Mouse (Mus musculus) lung, embryonic 15.5 days (tissue): ENCODE measurements at regions not wholly inside any gene's neighbourhood (a gene's known extent, or its start where the extent isn't known, plus 50 kb on each side); places are given as distances from the start of the nearest gene placed in this dataset.

Experiments
- ATAC-seq: fragments of 200-750 bp; cut with Nextera tagmentation; 2 replicates; pipeline ENCODE4 v1.8.0; 2017; ENCODE audit warnings: moderate number of reproducible peaks, borderline replicate concordance; ENCODE audit not compliant: low FRiP score, low TSS enrichment; ENCODE audit errors: extremely low read depth
- H3K27ac ChIP-seq: fragments of 300-500 bp; sonication (generic); 2 replicates; pipeline ENCODE4 v1.5.1; 2015; ENCODE audit warnings: moderate library complexity, mild to moderate bottlenecking, inconsistent platforms
- H3K27me3 ChIP-seq: fragments of 300-500 bp; sonication (generic); 2 replicates; pipeline ENCODE4 v1.6.1; 2015; ENCODE audit warnings: inconsistent platforms
- H3K36me3 ChIP-seq: fragments of 300-500 bp; sonication (generic); 2 replicates; pipeline ENCODE4 v1.6.1; 2015; ENCODE audit warnings: inconsistent platforms
- H3K4me1 ChIP-seq: fragments of 300-500 bp; sonication (generic); 2 replicates; pipeline ENCODE4 v1.6.1; 2015; ENCODE audit warnings: inconsistent platforms
- H3K4me2 ChIP-seq: fragments of 300-500 bp; sonication (generic); 2 replicates; pipeline ENCODE4 v1.6.1; 2015; ENCODE audit warnings: inconsistent platforms, mild to moderate bottlenecking, moderate library complexity
- H3K4me3 ChIP-seq: fragments of 300-500 bp; sonication (generic); 2 replicates; pipeline ENCODE4 v1.5.1; 2015; ENCODE audit warnings: mild to moderate bottlenecking, inconsistent platforms
- H3K9ac ChIP-seq: fragments of 300-500 bp; sonication (generic); 2 replicates; pipeline ENCODE4 v1.6.1; 2015; ENCODE audit warnings: inconsistent platforms
- H3K9me3 ChIP-seq: fragments of 300-500 bp; sonication (generic); 2 replicates; pipeline ENCODE4 v1.6.1; 2016; ENCODE audit warnings: inconsistent platforms
- WGBS: fragments of 180-500 bp; shearing (Covaris S2); methylation state at CpG from one replicate; pipeline ENCODE4 v1.1.7; 2015; 5-methylcytosine and 5-hydroxymethylcytosine counted together

- H3K36me3 ChIP-seq, result no peaks in the 10 kb centered on the region
- no peak overlapping the region for H3K9ac ChIP-seq
- H3K27me3 ChIP-seq, result no peaks in the 10 kb centered on the region
- no peak overlapping the region for H3K4me3 ChIP-seq
- no peak for ATAC-seq
- H3K27ac ChIP-seq, result no peak overlapping the region
- no peaks in the 10 kb centered on the region for H3K4me1 ChIP-seq
- 79% methylated on average over 7 of the region's 7 CpGs for WGBS
- no peaks in the 10 kb centered on the region for H3K9me3 ChIP-seq
- no peak overlapping the region for H3K4me2 ChIP-seq
Observed at GRCm38 (mm10) chr6:67186537-67187274, 51.3 kb upstream of the Serbp1 start.

DNA sequence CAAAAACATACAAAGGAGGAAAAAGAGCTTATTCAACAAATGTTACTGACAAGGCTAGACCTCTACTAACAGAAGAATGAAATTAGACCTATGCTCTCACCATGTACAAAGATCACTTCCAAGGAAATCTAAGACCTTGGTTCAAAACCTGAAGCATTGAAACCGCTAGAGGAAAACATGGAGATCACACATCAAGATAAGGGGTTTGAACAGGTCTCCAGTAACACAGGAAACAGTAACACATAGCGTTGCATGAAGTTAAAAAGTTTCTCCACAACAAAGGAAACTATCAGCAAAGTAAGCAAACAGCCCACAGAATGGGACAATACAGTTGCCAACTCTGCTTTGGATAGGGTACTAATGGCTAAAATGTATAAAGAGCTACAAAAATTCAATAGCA, 53.3 kb upstream of the Serbp1 start:
- H3K4me1 ChIP-seq, result no peaks in the 10 kb centered on the region
- no peak overlapping the region for H3K27ac ChIP-seq
- H3K9me3 ChIP-seq, result no peaks in the 10 kb centered on the region
- no peaks in the 10 kb centered on the region for H3K36me3 ChIP-seq
- no peak overlapping the region for H3K9ac ChIP-seq
- WGBS, result 60% methylated on average over 2 of the region's 2 CpGs
- H3K4me3 ChIP-seq, result no peak overlapping the region
- H3K4me2 ChIP-seq, result no peak overlapping the region
- ATAC-seq, result no peak
- no peaks in the 10 kb centered on the region for H3K27me3 ChIP-seq

DNA sequence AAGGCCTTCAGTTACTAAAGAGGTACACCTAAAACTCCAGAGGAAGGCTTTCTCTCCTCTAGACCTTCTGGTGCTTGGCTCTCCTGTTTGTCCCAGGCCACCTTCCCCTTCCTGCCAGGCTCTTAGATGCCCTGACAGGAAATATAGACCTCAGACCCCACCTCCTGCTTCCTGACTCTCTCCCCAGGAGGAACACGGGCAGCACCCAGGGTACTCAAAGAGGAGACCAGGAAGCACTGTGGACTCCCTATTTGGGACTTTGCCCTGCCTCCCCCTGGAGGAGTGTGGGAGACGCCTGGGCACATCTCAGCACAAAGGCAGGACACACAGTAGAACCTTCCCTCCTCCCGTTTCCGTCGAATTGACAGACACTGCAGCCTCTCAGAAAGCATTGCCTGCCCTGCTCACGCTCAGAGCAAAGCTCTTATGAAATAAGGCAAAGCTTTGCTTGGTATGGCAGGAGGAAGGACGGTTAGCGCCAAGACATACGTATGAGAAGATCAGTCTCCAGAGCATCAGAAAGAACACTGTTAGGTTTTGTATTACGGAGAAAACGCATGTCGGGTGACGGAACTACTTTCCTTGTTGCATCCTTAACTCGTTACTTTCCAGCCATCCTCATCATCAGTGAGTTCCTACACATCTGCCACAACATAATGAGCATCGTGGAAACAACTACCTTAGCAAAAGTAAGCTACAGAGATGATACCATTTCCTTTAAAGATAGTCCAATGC, 54.3 kb upstream of the Serbp1 start:
- Histone ChIP-seq H3K27ac (no peak overlapping the region), H3K36me3 (no peaks in the 10 kb centered on the region), H3K9me3 (no peaks in the 10 kb centered on the region), H3K9ac (no peak overlapping the region), H3K4me2 (no peak overlapping the region), H3K4me3 (no peak overlapping the region), H3K4me1 (no peaks in the 10 kb centered on the region), H3K27me3 (no peaks in the 10 kb centered on the region)
- no peak for ATAC-seq
- 78% methylated on average over 15 of the region's 15 CpGs for WGBS

GRCm38 (mm10) chr6:67182453-67182852, 55.5 kb upstream of the Serbp1 start:
- Histone ChIP-seq H3K4me1 (peaks cover 4% of the 10 kb centered on the region; the same call in 1 of the 2 replicates), H3K4me2 (no peak overlapping the region), H3K36me3 (no peaks in the 10 kb centered on the region), H3K27ac (no peak overlapping the region), H3K9me3 (no peaks in the 10 kb centered on the region), H3K4me3 (no peak overlapping the region), H3K9ac (no peak overlapping the region), H3K27me3 (no peaks in the 10 kb centered on the region)
- no peak for ATAC-seq
- 75% methylated on average over 2 of the region's 2 CpGs for WGBS

DNA sequence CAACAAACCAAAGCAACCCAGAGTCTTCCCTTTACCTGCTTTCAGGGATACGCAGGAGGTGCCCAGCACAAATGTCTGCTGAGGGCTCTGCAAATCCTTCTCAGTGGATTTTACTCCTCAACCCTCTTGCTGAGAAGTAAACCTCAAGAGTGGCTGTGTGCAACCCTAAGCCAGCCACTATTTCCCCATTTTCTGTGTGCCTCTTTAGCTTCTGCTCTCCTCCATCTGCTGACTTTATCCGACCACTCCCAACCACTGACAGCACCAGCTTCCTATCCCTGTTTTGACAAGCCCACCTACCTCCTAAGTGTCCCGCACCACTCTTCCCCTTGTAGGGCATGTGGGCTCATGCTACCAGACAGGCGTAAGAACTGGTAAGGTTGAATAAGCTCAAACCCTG, 56.5 kb upstream of the Serbp1 start:
- no peak overlapping the region for H3K9ac ChIP-seq
- H3K4me2 ChIP-seq, result no peak overlapping the region
- H3K4me3 ChIP-seq, result no peak overlapping the region
- H3K27me3 ChIP-seq, result no peaks in the 10 kb centered on the region
- H3K9me3 ChIP-seq, result no peaks in the 10 kb centered on the region
- no peak overlapping the region for H3K27ac ChIP-seq
- no peak for ATAC-seq
- WGBS, result 84% methylated on average over 4 of the region's 4 CpGs
- peaks cover 4% of the 10 kb centered on the region; the same call in 1 of the 2 replicates for H3K4me1 ChIP-seq
- no peaks in the 10 kb centered on the region for H3K36me3 ChIP-seq

DNA sequence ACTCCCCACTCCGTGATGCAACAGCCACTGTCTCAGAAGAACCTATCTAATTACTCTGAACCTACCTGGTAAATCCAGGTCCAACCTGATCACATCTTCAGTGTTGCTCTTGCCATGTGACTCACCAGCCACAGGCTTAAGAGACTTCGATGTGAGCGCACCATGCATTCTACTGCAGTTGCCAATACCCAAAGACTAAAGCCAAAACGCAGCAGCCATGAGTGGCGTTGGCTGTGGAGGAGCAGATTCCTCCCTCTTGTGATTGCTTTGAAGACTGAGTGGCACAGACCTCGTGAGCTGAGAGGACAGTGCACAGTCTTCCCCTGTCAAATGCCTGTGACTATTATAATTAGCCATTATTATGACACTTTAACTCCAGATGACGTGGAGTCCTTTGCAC, 58.6 kb upstream of the Serbp1 start:
- no peak for ATAC-seq
- 75% methylated on average over 7 of the region's 7 CpGs for WGBS
- H3K27me3 ChIP-seq, result no peaks in the 10 kb centered on the region
- H3K9ac ChIP-seq, result no peak overlapping the region
- H3K4me3 ChIP-seq, result no peak overlapping the region
- H3K9me3 ChIP-seq, result no peaks in the 10 kb centered on the region
- H3K4me1 ChIP-seq, result peaks cover 4% of the 10 kb centered on the region; the same call in 1 of the 2 replicates
- no peak overlapping the region for H3K4me2 ChIP-seq
- H3K36me3 ChIP-seq, result no peaks in the 10 kb centered on the region
- H3K27ac ChIP-seq, result no peak overlapping the region

GRCm38 (mm10) chr6:67178531-67178930, 59.4 kb upstream of the Serbp1 start:
- Histone ChIP-seq H3K27ac (no peak overlapping the region), H3K4me3 (no peak overlapping the region)
- ATAC-seq, result no peak

GRCm38 (mm10) chr6:67178101-67178500, 59.9 kb upstream of the Serbp1 start:
- Histone ChIP-seq H3K4me2 (no peak overlapping the region), H3K27me3 (no peaks in the 10 kb centered on the region), H3K9me3 (no peaks in the 10 kb centered on the region), H3K4me3 (no peak overlapping the region), H3K27ac (no peak overlapping the region), H3K4me1 (peaks cover 4% of the 10 kb centered on the region; the same call in 1 of the 2 replicates), H3K36me3 (no peaks in the 10 kb centered on the region), H3K9ac (no peak overlapping the region)
- ATAC-seq, result no peak
- WGBS, result 6% methylated on average over 1 of the region's 1 CpGs

More at GRCm38 (mm10) chr6:67178531-67178930, 59.4 kb upstream of the Serbp1 start:
- Histone ChIP-seq H3K4me2 (no peak overlapping the region), H3K4me1 (peaks cover 4% of the 10 kb centered on the region; the same call in 1 of the 2 replicates), H3K36me3 (no peaks in the 10 kb centered on the region), H3K9me3 (no peaks in the 10 kb centered on the region), H3K9ac (no peak overlapping the region), H3K27me3 (no peaks in the 10 kb centered on the region)
- WGBS, result 75% methylated on average over 4 of the region's 4 CpGs

GRCm38 (mm10) chr6:67170674-67170946, 67.4 kb upstream of the Serbp1 start:
- H3K27me3 ChIP-seq, result no peaks in the 10 kb centered on the region
- peak overlapping the region; percentile 28 for H3K4me3 ChIP-seq
- peak overlapping the region; percentile 64; the same call in 1 of the 2 replicates for H3K27ac ChIP-seq
- H3K9me3 ChIP-seq, result no peaks in the 10 kb centered on the region
- ATAC-seq, result 0 out of 2 replicates have a peak, but pooled peaks have one; percentile 51
- no peaks in the 10 kb centered on the region for H3K36me3 ChIP-seq
- 80% methylated on average over 5 of the region's 5 CpGs for WGBS
- H3K4me2 ChIP-seq, result peak overlapping the region; percentile 38
- H3K4me1 ChIP-seq, result peaks cover 9% of the 10 kb centered on the region
- H3K9ac ChIP-seq, result no peak overlapping the region

GRCm38 (mm10) chr6:67169873-67170673, 67.9 kb upstream of the Serbp1 start:
- H3K4me3 ChIP-seq, result peak overlapping the region; percentile 28
- H3K36me3 ChIP-seq, result no peaks in the 10 kb centered on the region
- ATAC-seq, result peak; percentile 80; the same call in 1 of the 2 replicates
- no peak overlapping the region for H3K9ac ChIP-seq
- H3K4me2 ChIP-seq, result peak overlapping the region; percentile 38
- 34% methylated on average over 13 of the region's 13 CpGs for WGBS
- no peaks in the 10 kb centered on the region for H3K9me3 ChIP-seq
- H3K4me1 ChIP-seq, result peaks cover 9% of the 10 kb centered on the region
- no peaks in the 10 kb centered on the region for H3K27me3 ChIP-seq
- H3K27ac ChIP-seq, result peak overlapping the region; percentile 64; the same call in 1 of the 2 replicates

GRCm38 (mm10) chr6:67168803-67169202, 69.2 kb upstream of the Serbp1 start:
- Histone ChIP-seq H3K4me2 (peak overlapping the region; percentile 65), H3K4me1 (peaks cover 9% of the 10 kb centered on the region), H3K9me3 (no peaks in the 10 kb centered on the region), H3K9ac (peak overlapping the region; percentile 31), H3K27me3 (no peaks in the 10 kb centered on the region), H3K36me3 (no peaks in the 10 kb centered on the region), H3K4me3 (peak overlapping the region; percentile 45), H3K27ac (no peak overlapping the region)
- ATAC-seq, result no peak
- 24% methylated on average over 2 of the region's 2 CpGs for WGBS
